Mouse (Mus musculus) small intestine, adult 2 months (tissue): Measurements from ENCODE around the gene Tex44.

Experiments used
- CTCF ChIP-seq: fragments of 200-500 bp; IDR thresholded peaks from 2 replicates; pipeline ENCODE4 v1.5.1; 2012; ENCODE audit warnings: low read depth, mild to moderate bottlenecking, control low read depth, inconsistent platforms, low read length, moderate library complexity, mixed read lengths; ENCODE audit not compliant: insufficient replicate concordance, insufficient read length; ENCODE audit errors: extremely low read depth
- POLR2A ChIP-seq: fragments of 200-500 bp; IDR thresholded peaks from 2 replicates; pipeline ENCODE4 v1.6.1; 2012; ENCODE audit warnings: low read depth, mild to moderate bottlenecking, control low read depth, inconsistent platforms, low read length, moderate library complexity

GRCm38 (mm10) chr1:86434001-86434400 lies 7.9 kb downstream of the Tex44 start:
- TF ChIP-seq CTCF (no peak), POLR2A (no peak)
